Mouse (Mus musculus) cerebellum, adult 9-10 months (tissue): ENCODE results near the gene Mdh1.
"Not testable (repeated sequence)": the region's sequence is repeated elsewhere in the genome, so short reads cannot be mapped to it uniquely, and the experiment has no call there.

Source experiments
- DNase-seq: peaks from one replicate; pipeline ENCODE4 v3.0.0; 2022

Mdh1 gene

DNA sequence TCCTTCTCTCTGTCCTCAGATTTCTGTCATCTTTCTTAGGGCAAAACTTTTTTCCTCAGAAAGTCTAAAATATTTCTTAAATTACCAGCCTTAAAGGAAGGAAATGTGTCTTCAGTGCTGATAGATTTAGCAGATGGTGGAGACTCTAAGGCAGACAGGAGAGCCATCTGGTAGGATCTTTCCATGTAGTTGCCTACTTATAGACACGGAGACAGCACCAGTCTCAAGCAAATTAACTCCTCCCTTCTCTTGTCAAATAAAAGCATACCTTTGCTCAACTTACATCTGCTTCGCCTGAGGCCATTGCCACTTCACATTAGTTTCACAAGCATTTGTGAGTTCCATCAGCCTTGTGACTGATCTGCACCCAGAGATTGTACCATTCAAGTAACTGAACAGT, 27.1 kb downstream of the Mdh1 start:
- no peak for DNase-seq

DNA sequence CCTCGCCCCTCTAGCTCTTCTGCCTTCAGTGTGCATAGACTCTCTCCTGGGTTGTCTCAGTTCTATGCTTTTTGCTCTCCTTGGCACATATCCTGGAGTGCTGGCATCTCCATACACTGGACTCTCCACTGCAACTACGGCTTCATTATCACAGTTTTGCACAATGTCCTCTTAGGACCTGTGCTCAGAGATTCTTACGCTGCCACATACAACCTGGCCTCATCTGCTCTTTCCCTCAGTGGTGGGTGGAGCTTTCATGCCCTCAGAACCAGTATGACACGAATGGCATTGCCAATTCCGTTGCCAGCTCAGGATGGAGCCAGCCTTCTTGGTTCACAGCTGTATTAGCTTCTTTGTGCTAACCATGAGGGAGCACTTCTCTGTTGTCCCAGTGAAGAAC, 29.4 kb downstream of the Mdh1 start:
- no peak for DNase-seq

DNA sequence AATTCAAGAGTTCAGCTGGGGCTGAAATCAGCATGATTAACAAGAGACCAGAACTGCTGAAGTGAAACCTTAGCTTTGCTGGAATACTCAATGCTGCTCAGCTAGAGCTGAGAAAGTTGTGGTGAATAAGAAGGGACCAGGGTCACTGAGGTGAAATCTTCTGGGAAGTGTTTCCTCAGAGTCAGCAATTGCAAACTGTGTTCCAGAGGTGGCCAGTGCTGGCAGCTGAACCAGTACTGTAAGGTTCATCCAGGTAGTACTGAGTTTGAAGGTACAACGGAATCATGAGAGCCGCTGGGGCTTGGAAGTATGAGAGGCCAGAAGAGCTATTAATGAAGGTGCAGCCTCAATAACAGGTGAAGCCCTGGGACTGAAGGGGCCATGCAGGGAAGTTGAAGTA, 31.5 kb downstream of the Mdh1 start:
- DNase-seq, result no peak

DNA sequence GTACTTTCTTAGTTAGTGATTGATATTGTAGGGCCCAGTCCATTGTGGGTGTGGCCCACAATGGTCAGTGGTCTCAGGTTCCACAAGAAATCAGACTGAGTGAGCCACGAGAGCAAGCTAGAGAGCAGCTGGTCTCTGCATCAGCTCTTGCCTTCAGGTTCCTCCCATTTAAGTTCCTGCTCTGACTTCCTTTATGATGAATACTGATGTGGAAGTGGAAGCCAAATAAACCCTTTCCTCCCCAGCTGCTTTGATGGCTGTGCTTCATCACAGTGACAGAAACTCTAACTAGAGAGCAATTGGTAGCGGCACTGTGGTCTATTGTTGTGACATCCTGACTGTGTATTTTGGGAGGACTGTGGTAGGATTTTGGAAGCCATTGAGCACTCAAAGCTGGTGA, 32.1 kb downstream of the Mdh1 start:
- DNase-seq, result no peak

DNA sequence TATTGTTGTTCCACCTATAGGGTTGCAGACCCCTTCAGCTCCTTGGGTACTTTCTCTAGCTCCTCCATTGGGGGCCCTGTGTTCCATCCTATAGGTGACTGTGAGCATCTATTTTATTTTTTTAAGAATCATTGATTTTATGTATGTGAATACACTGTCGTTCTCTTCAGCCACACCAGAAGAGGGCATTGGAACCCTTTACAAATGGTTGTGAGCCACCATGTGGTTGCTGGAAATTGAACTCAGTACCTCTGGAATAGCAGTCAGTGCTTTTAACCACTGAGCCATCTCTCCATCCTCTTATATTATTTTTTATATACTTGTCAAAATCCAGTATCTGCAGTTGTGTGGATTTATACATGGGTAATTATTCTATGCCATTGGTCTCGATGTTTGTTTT, 41.3 kb downstream of the Mdh1 start:
- not testable (repeated sequence) for DNase-seq

DNA sequence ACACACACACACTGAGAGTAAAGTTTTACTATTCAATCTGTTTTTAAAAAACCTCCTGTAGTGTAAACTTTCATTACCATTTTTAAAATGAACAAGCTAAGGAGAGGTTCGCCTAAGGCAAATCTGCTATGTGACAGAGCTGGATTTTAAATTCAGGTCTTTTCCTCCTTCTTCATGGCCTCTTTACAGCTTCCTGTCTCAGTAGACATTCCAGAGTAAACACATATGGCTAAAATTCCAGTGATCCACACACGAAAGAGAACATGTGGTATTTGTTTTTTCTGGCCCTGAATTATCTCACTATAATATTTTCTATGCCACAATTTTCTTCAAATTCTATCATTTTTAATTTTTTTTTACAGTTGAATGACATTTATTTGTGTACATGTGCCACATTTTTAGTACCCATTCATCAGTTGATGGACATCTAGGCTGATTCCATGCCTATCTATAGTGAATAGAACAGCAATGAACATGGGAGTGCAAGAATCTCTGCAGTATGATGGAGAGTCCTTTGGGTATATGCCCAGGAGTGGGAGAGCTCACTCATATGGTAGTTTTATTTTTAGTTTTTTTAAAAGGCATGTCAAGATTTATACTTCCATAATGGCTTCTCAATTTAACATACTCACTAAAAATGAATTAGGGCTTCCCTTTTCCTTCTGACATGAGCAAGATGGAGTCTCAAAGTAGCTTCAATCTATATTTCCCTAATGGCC, 43.3 kb downstream of the Mdh1 start:
- DNase-seq, result no peak

DNA sequence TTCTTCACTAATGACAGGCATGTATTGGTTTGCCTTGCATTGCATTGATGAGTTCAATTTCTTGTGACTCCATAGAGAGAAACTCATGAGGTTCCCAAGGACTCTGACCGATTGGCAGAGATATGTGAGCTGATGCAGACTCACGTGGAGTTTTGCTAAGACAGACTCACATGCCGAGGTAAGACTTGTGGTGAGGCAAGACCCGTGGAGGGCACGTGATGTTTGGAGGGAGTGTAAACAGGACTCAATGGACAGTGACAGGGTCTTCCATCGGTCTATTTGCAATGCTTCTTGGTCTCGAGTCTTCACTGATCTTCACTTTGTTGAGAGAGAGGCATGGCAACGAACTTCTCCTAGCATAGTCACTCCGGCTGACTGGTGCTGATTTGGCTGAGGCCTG, 54.4 kb downstream of the Mdh1 start:
- no peak for DNase-seq

DNA sequence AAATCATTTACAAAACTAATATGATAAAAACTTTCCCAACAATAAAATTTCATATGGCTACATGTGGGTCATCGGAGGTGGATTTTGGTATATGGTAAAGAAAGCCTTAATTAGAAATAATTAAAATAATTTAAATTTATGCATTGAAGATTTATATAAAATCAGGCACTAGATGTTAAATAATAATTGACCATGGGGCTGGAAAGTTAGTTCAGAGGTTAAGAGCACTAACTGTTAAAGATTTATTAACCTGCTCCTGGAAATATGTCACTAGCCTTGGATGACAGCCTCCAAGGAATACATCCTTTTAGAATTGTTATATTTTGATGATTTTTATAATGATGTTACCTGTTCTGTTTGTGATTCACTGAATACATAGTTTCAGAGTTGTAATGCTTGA, 55.8 kb downstream of the Mdh1 start:
- DNase-seq, result not testable (repeated sequence)

DNA sequence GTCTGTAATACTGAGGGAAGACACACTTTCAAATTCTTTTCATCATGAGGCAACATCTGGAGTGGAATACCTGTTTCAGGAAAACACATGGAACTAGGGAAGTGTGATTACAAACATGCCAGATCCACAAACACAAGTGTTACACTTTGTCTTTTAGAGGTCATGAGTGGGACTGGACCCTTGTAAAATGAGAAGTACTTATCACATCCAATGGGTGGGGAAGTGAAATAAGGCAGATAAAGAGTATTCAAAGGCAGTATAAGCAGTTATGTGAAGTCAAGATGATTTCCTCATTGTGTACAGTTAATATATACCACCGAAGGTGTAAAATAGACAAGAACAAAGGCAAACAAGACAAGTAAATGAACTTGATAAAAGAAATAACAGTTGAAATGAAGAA, 61.6 kb downstream of the Mdh1 start:
- DNase-seq, result not testable (repeated sequence)

DNA sequence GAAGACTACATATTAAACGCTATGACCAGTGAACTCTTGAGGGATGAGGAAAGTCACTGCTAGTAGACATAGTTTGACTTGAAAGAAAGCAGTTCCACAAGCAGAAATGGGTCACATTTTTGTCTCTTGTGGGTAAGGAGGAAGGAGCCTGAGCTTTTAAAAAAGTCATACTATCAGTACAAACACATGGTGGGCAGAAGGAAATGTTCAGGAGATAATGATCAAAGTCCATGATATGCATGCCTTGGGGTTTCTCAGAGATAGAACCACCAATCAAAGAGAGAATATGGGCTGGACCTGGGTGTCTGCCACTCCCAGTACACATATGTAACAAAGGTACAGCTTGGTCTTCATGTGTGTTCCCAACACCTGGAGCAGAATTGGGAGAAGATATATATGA, 63.5 kb downstream of the Mdh1 start:
- DNase-seq, result not testable (repeated sequence)

DNA sequence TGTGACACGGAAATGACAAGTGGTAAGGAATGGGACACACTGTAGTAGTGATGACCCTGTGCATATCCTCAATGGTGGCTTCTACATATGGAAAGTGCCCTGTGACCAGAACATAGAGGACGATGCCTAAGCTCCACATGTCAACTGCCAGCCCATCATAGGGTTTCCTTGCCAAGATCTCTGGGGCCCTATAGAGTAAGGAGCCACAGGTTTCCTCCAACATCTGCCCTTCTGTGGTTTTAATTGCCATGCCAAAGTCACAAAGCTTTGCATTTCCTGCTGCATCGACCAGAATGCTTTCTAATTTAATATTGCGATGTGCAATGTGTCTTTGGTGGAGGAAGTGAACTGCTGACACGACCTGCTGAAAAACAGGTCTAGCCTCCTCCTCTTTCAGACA, 65.1 kb downstream of the Mdh1 start:
- not testable (repeated sequence) for DNase-seq
